Mouse (Mus musculus) intestine, embryonic 16.5 days (tissue): ENCODE data around the gene Dscam. TPM values are rescaled to one million over a fixed set of nuclear protein-coding genes. Genes with fewer than 3 reads are reported as not detected.

Source experiments
- ATAC-seq: fragments of 200-750 bp; cut with Nextera tagmentation; 2 replicates; pipeline ENCODE4 v1.8.0; 2017; ENCODE audit warnings: moderate TSS enrichment, moderate library complexity
- H3K27ac ChIP-seq: fragments of 300-500 bp; sonication (generic); 2 replicates; pipeline ENCODE4 v1.5.1; 2014; ENCODE audit warnings: mild to moderate bottlenecking, low read length
- H3K27me3 ChIP-seq: fragments of 300-500 bp; sonication (generic); replicated peaks from 2 replicates; pipeline ENCODE4 v1.6.1; 2014; ENCODE audit warnings: low read length, control low read depth, mixed read lengths; ENCODE audit not compliant: control insufficient read depth, insufficient read depth
- H3K36me3 ChIP-seq: fragments of 300-500 bp; sonication (generic); 2 replicates; pipeline ENCODE4 v1.6.1; 2014; ENCODE audit warnings: low read length, control low read depth; ENCODE audit not compliant: control insufficient read depth, insufficient read depth
- H3K4me1 ChIP-seq: fragments of 300-500 bp; sonication (generic); 2 replicates; pipeline ENCODE4 v1.6.1; 2014; ENCODE audit warnings: low read length, control low read depth, mixed read lengths; ENCODE audit not compliant: control insufficient read depth, insufficient read depth
- H3K4me2 ChIP-seq: fragments of 300-500 bp; sonication (generic); 2 replicates; pipeline ENCODE4 v1.6.1; 2014; ENCODE audit warnings: low read depth, low read length, control low read depth
- H3K4me3 ChIP-seq: fragments of 300-500 bp; sonication (generic); 2 replicates; pipeline ENCODE4 v1.5.1; 2014; ENCODE audit warnings: mild to moderate bottlenecking, low read length
- H3K9ac ChIP-seq: fragments of 300-500 bp; sonication (generic); 2 replicates; pipeline ENCODE4 v1.6.1; 2014; ENCODE audit warnings: low read depth, low read length
- H3K9me3 ChIP-seq: fragments of 300-500 bp; sonication (generic); 2 replicates; pipeline ENCODE4 v1.6.1; 2016; ENCODE audit warnings: low read length, control low read depth; ENCODE audit not compliant: control insufficient read depth
- whole genome bisulfite sequencing: fragments of 180-500 bp; shearing (Covaris S2); extraction: QIAGEN DNeasy Blood & Tissue Kit; methylation state at CpG from one replicate; pipeline ENCODE4 v1.1.7; 2014; 5-methylcytosine and 5-hydroxymethylcytosine counted together
- polyA plus RNA-seq: library from polyadenylated mRNA; unstranded; fragments of >200 nt; fragmentation: Nextera tagmentation; extraction: Ambion mirVana; gene quantifications from 2 replicates; pipeline ENCODE4 v1.2.1, GENCODE M21; 2015

The Dscam gene
- polyA plus RNA-seq, 1 experiment from 2014 or later, result 0.21 TPM

GRCm38 (mm10) chr16:96634097-96634790, 536.3 kb downstream of the Dscam start:
- H3K4me1 ChIP-seq, result no peaks in the 10 kb centered on the region
- H3K4me3 ChIP-seq, result no peak overlapping the region
- H3K4me2 ChIP-seq, result no peak overlapping the region
- WGBS, result 77% methylated on average over 4 of the region's 4 CpGs
- no peaks in the 10 kb centered on the region for H3K9me3 ChIP-seq
- no peaks in the 10 kb centered on the region for H3K36me3 ChIP-seq
- no peaks in the 10 kb centered on the region for H3K27me3 ChIP-seq
- ATAC-seq, result no peak
- H3K9ac ChIP-seq, result no peak overlapping the region
- H3K27ac ChIP-seq, result no peak overlapping the region

GRCm38 (mm10) chr16:96630241-96630640, 540.3 kb downstream of the Dscam start:
- no peak for ATAC-seq
- Histone ChIP-seq H3K36me3 (no peaks in the 10 kb centered on the region), H3K4me3 (no peak overlapping the region), H3K9me3 (no peaks in the 10 kb centered on the region), H3K4me1 (no peaks in the 10 kb centered on the region), H3K4me2 (no peak overlapping the region), H3K27me3 (no peaks in the 10 kb centered on the region), H3K27ac (no peak overlapping the region), H3K9ac (no peak overlapping the region)
- 71% methylated on average over 7 of the region's 7 CpGs for WGBS

GRCm38 (mm10) chr16:96629623-96630022, 540.9 kb downstream of the Dscam start:
- Histone ChIP-seq H3K27me3 (no peaks in the 10 kb centered on the region), H3K9ac (no peak overlapping the region), H3K27ac (no peak overlapping the region), H3K4me1 (peaks cover 6% of the 10 kb centered on the region; the same call in 1 of the 2 replicates), H3K36me3 (no peaks in the 10 kb centered on the region), H3K4me3 (no peak overlapping the region), H3K9me3 (no peaks in the 10 kb centered on the region), H3K4me2 (no peak overlapping the region)
- WGBS, result 87% methylated on average over 5 of the region's 5 CpGs
- no peak for ATAC-seq

- Histone ChIP-seq H3K9ac (no peak overlapping the region), H3K4me2 (no peak overlapping the region), H3K36me3 (no peaks in the 10 kb centered on the region), H3K4me3 (no peak overlapping the region), H3K27me3 (no peaks in the 10 kb centered on the region), H3K4me1 (peaks cover 7% of the 10 kb centered on the region; the same call in 1 of the 2 replicates), H3K27ac (no peak overlapping the region), H3K9me3 (no peaks in the 10 kb centered on the region)
- ATAC-seq, result no peak
- WGBS, result 56% methylated on average over 4 of the region's 4 CpGs
These were observed 545.1 kb downstream of the Dscam start for GRCm38 (mm10) chr16:96625468-96625867.

- 69% methylated on average over 7 of the region's 7 CpGs for WGBS
- H3K9me3 ChIP-seq, result no peaks in the 10 kb centered on the region
- H3K36me3 ChIP-seq, result no peaks in the 10 kb centered on the region
- no peak overlapping the region for H3K27ac ChIP-seq
- H3K4me1 ChIP-seq, result peaks cover 7% of the 10 kb centered on the region; the same call in 1 of the 2 replicates
- no peak overlapping the region for H3K9ac ChIP-seq
- no peak overlapping the region for H3K4me2 ChIP-seq
- H3K27me3 ChIP-seq, result no peaks in the 10 kb centered on the region
- no peak overlapping the region for H3K4me3 ChIP-seq
- peak; percentile 44; the same call in 1 of the 2 replicates for ATAC-seq
These were observed 545.8 kb downstream of the Dscam start for GRCm38 (mm10) chr16:96624570-96625411.

GRCm38 (mm10) chr16:96620861-96621260, 549.7 kb downstream of the Dscam start:
- Histone ChIP-seq H3K27me3 (no peaks in the 10 kb centered on the region), H3K9ac (no peak overlapping the region), H3K9me3 (no peaks in the 10 kb centered on the region), H3K36me3 (no peaks in the 10 kb centered on the region), H3K27ac (no peak overlapping the region), H3K4me3 (no peak overlapping the region), H3K4me1 (peaks cover 7% of the 10 kb centered on the region; the same call in 1 of the 2 replicates), H3K4me2 (no peak overlapping the region)
- WGBS, result 89% methylated on average over 6 of the region's 6 CpGs
- ATAC-seq, result no peak

- Histone ChIP-seq H3K9me3 (no peaks in the 10 kb centered on the region), H3K4me1 (peaks cover 7% of the 10 kb centered on the region; the same call in 1 of the 2 replicates), H3K27ac (no peak overlapping the region), H3K9ac (no peak overlapping the region), H3K36me3 (no peaks in the 10 kb centered on the region), H3K27me3 (no peaks in the 10 kb centered on the region), H3K4me2 (no peak overlapping the region), H3K4me3 (no peak overlapping the region)
- ATAC-seq, result no peak
- WGBS, result 68% methylated on average over 5 of the region's 5 CpGs
These were observed 550.1 kb downstream of the Dscam start for GRCm38 (mm10) chr16:96620402-96620801.

- Histone ChIP-seq H3K9ac (no peak overlapping the region), H3K9me3 (no peaks in the 10 kb centered on the region), H3K4me3 (no peak overlapping the region), H3K4me1 (no peaks in the 10 kb centered on the region), H3K27me3 (no peaks in the 10 kb centered on the region), H3K4me2 (no peak overlapping the region), H3K36me3 (no peaks in the 10 kb centered on the region), H3K27ac (no peak overlapping the region)
- ATAC-seq, result no peak
- WGBS, result 56% methylated on average over 4 of the region's 4 CpGs
These were observed 552.8 kb downstream of the Dscam start for GRCm38 (mm10) chr16:96617772-96618171.

- 40% methylated on average over 4 of the region's 4 CpGs for WGBS
- H3K27me3 ChIP-seq, result no peaks in the 10 kb centered on the region
- H3K36me3 ChIP-seq, result no peaks in the 10 kb centered on the region
- H3K4me2 ChIP-seq, result no peak overlapping the region
- ATAC-seq, result no peak
- no peaks in the 10 kb centered on the region for H3K9me3 ChIP-seq
- H3K27ac ChIP-seq, result no peak overlapping the region
- no peaks in the 10 kb centered on the region for H3K4me1 ChIP-seq
- H3K4me3 ChIP-seq, result no peak overlapping the region
- H3K9ac ChIP-seq, result no peak overlapping the region
These were observed 557.3 kb downstream of the Dscam start for GRCm38 (mm10) chr16:96613275-96613674.
